Mouse (Mus musculus): Measurements from ENCODE around the gene Fermt2.
"Not testable (repeated sequence)": the region's sequence is repeated elsewhere in the genome, so short reads cannot be mapped to it uniquely, and the experiment has no call there.

Gene Fermt2

GRCm38 (mm10) chr14:45507923-45508322, 22.0 kb downstream of the Fermt2 start:
- no peak for DNase-seq

GRCm38 (mm10) chr14:45507447-45507846, 22.5 kb downstream of the Fermt2 start:
- no peak for DNase-seq

GRCm38 (mm10) chr14:45507032-45507431, 22.9 kb downstream of the Fermt2 start:
- DNase-seq, result no peak

GRCm38 (mm10) chr14:45506165-45506564, 23.8 kb downstream of the Fermt2 start:
- no peak for DNase-seq

- DNase-seq, result no peak
Observed at GRCm38 (mm10) chr14:45504422-45505113, 25.4 kb downstream of the Fermt2 start.

- DNase-seq, result no peak
Observed at GRCm38 (mm10) chr14:45503934-45504333, 26.0 kb downstream of the Fermt2 start.

- no peak for DNase-seq
Observed at GRCm38 (mm10) chr14:45500052-45500451, 29.9 kb downstream of the Fermt2 start.

- no peak for DNase-seq
Observed at GRCm38 (mm10) chr14:45497116-45497515, 32.8 kb downstream of the Fermt2 start.

GRCm38 (mm10) chr14:45495810-45496209, 34.1 kb downstream of the Fermt2 start:
- DNase-seq, result not testable (repeated sequence)

GRCm38 (mm10) chr14:45493891-45494290, 36.0 kb downstream of the Fermt2 start:
- DNase-seq, result no peak

GRCm38 (mm10) chr14:45492668-45493067, 37.2 kb downstream of the Fermt2 start:
- peak in 1 of 2 experiments; percentile 33 for DNase-seq

GRCm38 (mm10) chr14:45492038-45492437, 37.9 kb downstream of the Fermt2 start:
- DNase-seq, result no peak

GRCm38 (mm10) chr14:45487201-45487600, 42.7 kb downstream of the Fermt2 start:
- not testable (repeated sequence) for DNase-seq

- not testable (repeated sequence) for DNase-seq
Observed at GRCm38 (mm10) chr14:45483361-45483760, 46.6 kb downstream of the Fermt2 start.

GRCm38 (mm10) chr14:45478977-45479806, 50.7 kb downstream of the Fermt2 start:
- DNase-seq, result no peak

GRCm38 (mm10) chr14:45478515-45478914, 51.4 kb downstream of the Fermt2 start:
- no peak for DNase-seq

- DNase-seq, result no peak
Observed at GRCm38 (mm10) chr14:45477651-45478050, 52.3 kb downstream of the Fermt2 start.

- DNase-seq, result no peak
Observed at GRCm38 (mm10) chr14:45476990-45477389, 52.9 kb downstream of the Fermt2 start.

- no peak for DNase-seq
Observed at GRCm38 (mm10) chr14:45472536-45472935, 57.4 kb downstream of the Fermt2 start.

- DNase-seq, result no peak
Observed at GRCm38 (mm10) chr14:45469446-45469845, 60.5 kb downstream of the Fermt2 start.

GRCm38 (mm10) chr14:45466371-45466770, 63.5 kb downstream of the Fermt2 start:
- DNase-seq, result not testable (repeated sequence)

- DNase-seq, result no peak
Observed at GRCm38 (mm10) chr14:45464036-45465035, 65.6 kb downstream of the Fermt2 start.

GRCm38 (mm10) chr14:45463599-45463998, 66.3 kb downstream of the Fermt2 start:
- no peak for DNase-seq
